Mouse (Mus musculus) hindbrain, embryonic 11.5 days (tissue): ENCODE results near the gene Spata2. TPM values are rescaled to one million over a fixed set of nuclear protein-coding genes. Genes with fewer than 3 reads are reported as not detected.
A peak's percentile ranks its signal among the peaks of the same experiment; 100 is the strongest.

Experiments used
- ATAC-seq: fragments of 200-750 bp; cut with Nextera tagmentation; 2 replicates; pipeline ENCODE4 v1.8.0; 2017; ENCODE audit warnings: mild to moderate bottlenecking, moderate TSS enrichment, moderate library complexity; ENCODE audit not compliant: low FRiP score
- DNase-seq: peaks from one replicate; pipeline ENCODE4 v3.0.0-alpha.2; 2015; ENCODE audit warnings: low spot score
- H3K27ac ChIP-seq: fragments of 300-500 bp; sonication (generic); 2 replicates; pipeline ENCODE4 v1.5.1; 2014; ENCODE audit warnings: mild to moderate bottlenecking, low read depth, low read length
- H3K27me3 ChIP-seq: fragments of 300-500 bp; sonication (generic); 2 replicates; pipeline ENCODE4 v1.6.1; 2014; ENCODE audit warnings: mild to moderate bottlenecking, low read length, moderate library complexity, mixed read lengths; ENCODE audit not compliant: control insufficient read depth, insufficient read depth
- H3K36me3 ChIP-seq: fragments of 300-500 bp; sonication (generic); 2 replicates; pipeline ENCODE4 v1.6.1; 2014; ENCODE audit warnings: mild to moderate bottlenecking, low read length, moderate library complexity, mixed read lengths; ENCODE audit not compliant: control insufficient read depth, insufficient read depth
- H3K4me1 ChIP-seq: fragments of 300-500 bp; sonication (generic); replicated peaks from 2 replicates; pipeline ENCODE4 v1.6.1; 2014; ENCODE audit warnings: low read length, mixed read lengths; ENCODE audit not compliant: control insufficient read depth, insufficient read depth
- H3K4me2 ChIP-seq: fragments of 300-500 bp; sonication (generic); replicated peaks from 2 replicates; pipeline ENCODE4 v1.6.1; 2014; ENCODE audit warnings: mild to moderate bottlenecking, low read depth, low read length
- H3K4me3 ChIP-seq: fragments of 300-500 bp; sonication (generic); 2 replicates; pipeline ENCODE4 v1.5.1; 2014; ENCODE audit warnings: low read depth, low read length
- H3K9ac ChIP-seq: fragments of 300-500 bp; sonication (generic); 2 replicates; pipeline ENCODE4 v1.6.1; 2014; ENCODE audit warnings: low read depth, low read length
- H3K9me3 ChIP-seq: fragments of 300-500 bp; sonication (generic); 2 replicates; pipeline ENCODE4 v1.6.1; 2016; ENCODE audit warnings: low read length; ENCODE audit not compliant: control insufficient read depth
- WGBS: fragments of 180-500 bp; shearing (Covaris S2); extraction: QIAGEN DNeasy Blood & Tissue Kit; methylation state at CpG from one replicate; pipeline ENCODE4 v1.1.7; 2014; 5-methylcytosine and 5-hydroxymethylcytosine counted together
- polyA plus RNA-seq: library from polyadenylated mRNA; unstranded; fragments of >200 nt; fragmentation: Nextera tagmentation; extraction: Ambion mirVana; gene quantifications from 2 replicates; pipeline ENCODE4 v1.2.1, GENCODE M21; 2014

Spata2 gene
- polyA plus RNA-seq, 1 experiment from 2014 or later: 13.5 TPM

GRCm38 (mm10) chr2:167537476-167538297 lies 45.0 kb upstream of the Spata2 start, which contains the start of gene Snai1:
Gene Snai1 (plus strand): TSS chr2:167538195.
- peak within 1 kb of the TSS; percentile 40; the same call in 1 of the 2 replicates for H3K9ac ChIP-seq
- H3K27me3 ChIP-seq: peaks cover 42% of the 10 kb centered on the region
- peak within 1 kb of the TSS; percentile 72 for H3K4me2 ChIP-seq
- ATAC-seq (peak; percentile 95), DNase-seq (peak; percentile 96)
- no peaks in the 10 kb centered on the region for H3K9me3 ChIP-seq
- 2% methylated on average over 57 of the region's 58 CpGs for WGBS
- H3K36me3 ChIP-seq: no peaks in the 10 kb centered on the region
- no peak within 1 kb of the TSS; the same call in 1 of the 2 replicates for H3K27ac ChIP-seq
- H3K4me3 ChIP-seq: peak within 1 kb of the TSS; percentile 43
- H3K4me1 ChIP-seq: peaks cover 16% of the 10 kb centered on the region

GRCm38 (mm10) chr2:167536320-167536945 lies 43.7 kb upstream of the Spata2 start:
- no peak for ATAC-seq
- Histone ChIP-seq H3K9me3 (no peaks in the 10 kb centered on the region), H3K27ac (no peak overlapping the region), H3K27me3 (peaks cover 42% of the 10 kb centered on the region), H3K4me2 (no peak overlapping the region), H3K4me3 (no peak overlapping the region), H3K4me1 (peaks cover 16% of the 10 kb centered on the region), H3K36me3 (no peaks in the 10 kb centered on the region), H3K9ac (no peak overlapping the region)
- 44% methylated on average over 10 of the region's 10 CpGs for WGBS
- no peak for DNase-seq

- no peak for DNase-seq
- Histone ChIP-seq H3K4me2 (no peak overlapping the region), H3K27ac (no peak overlapping the region), H3K9me3 (no peaks in the 10 kb centered on the region), H3K4me3 (no peak overlapping the region), H3K4me1 (peaks cover 9% of the 10 kb centered on the region; the same call in 1 of the 2 replicates), H3K36me3 (no peaks in the 10 kb centered on the region), H3K27me3 (peaks cover 27% of the 10 kb centered on the region), H3K9ac (no peak overlapping the region)
- ATAC-seq: no peak
Observed at GRCm38 (mm10) chr2:167533880-167534279, 41.2 kb upstream of the Spata2 start.

- Histone ChIP-seq H3K9me3 (no peaks in the 10 kb centered on the region), H3K36me3 (no peaks in the 10 kb centered on the region), H3K27ac (no peak overlapping the region), H3K4me3 (no peak overlapping the region), H3K4me1 (0 out of 2 replicates have a peak, but pooled peaks cover 2% of the 10 kb centered on the region), H3K4me2 (no peak overlapping the region), H3K9ac (no peak overlapping the region), H3K27me3 (peaks cover 13% of the 10 kb centered on the region)
- DNase-seq (peak; percentile 82), ATAC-seq (no peak)
- 23% methylated on average over 13 of the region's 13 CpGs for WGBS
Observed at GRCm38 (mm10) chr2:167532131-167532530, 39.4 kb upstream of the Spata2 start.

- ATAC-seq: no peak
- WGBS: 76% methylated on average over 4 of the region's 4 CpGs
- Histone ChIP-seq H3K27ac (no peak overlapping the region), H3K36me3 (no peaks in the 10 kb centered on the region), H3K9me3 (no peaks in the 10 kb centered on the region), H3K9ac (no peak overlapping the region), H3K27me3 (peaks cover 2% of the 10 kb centered on the region; the same call in 1 of the 2 replicates), H3K4me3 (no peak overlapping the region), H3K4me1 (0 out of 2 replicates have a peak, but pooled peaks cover 2% of the 10 kb centered on the region), H3K4me2 (no peak overlapping the region)
- DNase-seq: no peak
Observed at GRCm38 (mm10) chr2:167530536-167530935, 37.8 kb upstream of the Spata2 start.

- 18% methylated on average over 5 of the region's 5 CpGs for WGBS
- Histone ChIP-seq H3K27ac (no peak overlapping the region), H3K27me3 (peaks cover under 1% of the 10 kb centered on the region; the same call in 1 of the 2 replicates), H3K36me3 (no peaks in the 10 kb centered on the region), H3K4me3 (no peak overlapping the region), H3K9ac (no peak overlapping the region), H3K4me1 (0 out of 2 replicates have a peak, but pooled peaks cover 2% of the 10 kb centered on the region), H3K9me3 (no peaks in the 10 kb centered on the region), H3K4me2 (no peak overlapping the region)
- DNase-seq: peak; percentile 25
- ATAC-seq: peak; percentile 45; the same call in 1 of the 2 replicates
Observed at GRCm38 (mm10) chr2:167529935-167530513, 37.3 kb upstream of the Spata2 start.

- no peaks in the 10 kb centered on the region for H3K27me3 ChIP-seq
- ATAC-seq (no peak), DNase-seq (peak; percentile 55)
- H3K36me3 ChIP-seq: no peaks in the 10 kb centered on the region
- H3K9ac ChIP-seq: no peak overlapping the region
- no peak overlapping the region for H3K4me3 ChIP-seq
- H3K27ac ChIP-seq: no peak overlapping the region
- 16% methylated on average over 5 of the region's 5 CpGs for whole genome bisulfite sequencing
- H3K4me1 ChIP-seq: 0 out of 2 replicates have a peak, but pooled peaks cover 2% of the 10 kb centered on the region
- H3K4me2 ChIP-seq: no peak overlapping the region
- H3K9me3 ChIP-seq: no peaks in the 10 kb centered on the region
Observed at GRCm38 (mm10) chr2:167528278-167528677, 35.6 kb upstream of the Spata2 start.

GRCm38 (mm10) chr2:167519606-167520252 lies 27.0 kb upstream of the Spata2 start:
- Histone ChIP-seq H3K9ac (no peak overlapping the region), H3K27me3 (no peaks in the 10 kb centered on the region), H3K36me3 (peaks cover 12% of the 10 kb centered on the region), H3K27ac (no peak overlapping the region), H3K4me3 (no peak overlapping the region), H3K4me1 (no peaks in the 10 kb centered on the region), H3K4me2 (no peak overlapping the region), H3K9me3 (no peaks in the 10 kb centered on the region)
- ATAC-seq (no peak), DNase-seq (no peak)
- WGBS: 83% methylated on average over 5 of the region's 5 CpGs
